Mouse (Mus musculus): ENCODE data around the gene Lyl1.

Lyl1 gene

DNA sequence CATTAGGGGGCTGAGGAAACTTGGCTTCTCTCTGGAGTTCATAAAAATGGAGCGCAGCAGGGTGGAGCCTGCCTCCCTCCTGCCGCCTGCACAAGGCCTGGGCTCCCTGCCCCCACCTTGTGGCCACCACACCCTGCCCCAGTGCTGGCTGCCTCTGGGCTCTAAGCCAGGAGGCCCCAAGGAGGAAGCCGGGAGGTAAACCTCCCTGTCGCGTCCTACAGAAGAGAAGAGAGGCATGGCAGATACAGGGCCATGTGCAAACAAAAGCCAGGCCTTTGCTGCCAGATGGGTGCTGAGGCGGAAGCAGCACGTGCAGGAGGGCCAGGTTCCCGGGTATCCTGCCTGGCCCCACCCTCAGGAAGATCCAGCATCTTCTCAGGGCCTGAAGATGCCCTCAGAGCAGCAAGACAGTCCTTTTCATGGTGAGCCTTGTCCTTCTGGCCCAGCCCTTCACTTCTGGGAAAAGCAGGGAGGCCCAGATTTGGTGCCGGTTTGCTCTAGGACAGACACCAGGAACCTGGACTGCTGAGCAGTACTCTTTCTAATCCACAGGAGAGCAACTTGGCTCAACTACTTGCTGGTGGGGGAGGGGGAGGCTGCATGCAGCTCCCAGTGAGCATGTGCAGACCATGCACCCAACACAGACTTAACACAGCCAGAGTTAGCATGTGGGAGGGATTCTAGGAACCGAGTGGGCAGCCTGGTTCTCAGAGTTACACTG lies 21.8 kb downstream of the Lyl1 start, which contains the start of gene G430095P16Rik:
Gene G430095P16Rik, plus strand, starts transcription at position 158 of the 721 bp plus-strand sequence.
- DNase-seq (ENCODE audit: low spot score in 2 of 2), result peak; percentile 83 to 87

DNA sequence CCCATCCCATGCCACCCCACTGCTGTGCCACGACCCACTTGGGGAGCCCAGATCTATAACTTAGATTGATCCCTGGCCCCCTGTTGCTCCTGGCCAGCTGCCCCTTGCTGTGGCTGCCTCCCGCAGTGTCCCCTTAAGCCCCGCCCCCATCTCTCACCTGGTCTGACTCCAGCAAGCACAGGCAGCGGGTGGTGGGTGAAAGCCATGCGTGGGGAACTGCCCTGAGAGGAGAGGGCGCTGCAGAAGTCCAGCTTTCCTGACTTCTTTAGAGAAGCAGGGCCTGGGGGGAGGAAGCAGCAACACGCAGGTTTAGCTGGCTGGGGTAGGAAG lies 22.3 kb downstream of the Lyl1 start:
- no peak for DNase-seq (ENCODE audit: low spot score in 2 of 2)

DNA sequence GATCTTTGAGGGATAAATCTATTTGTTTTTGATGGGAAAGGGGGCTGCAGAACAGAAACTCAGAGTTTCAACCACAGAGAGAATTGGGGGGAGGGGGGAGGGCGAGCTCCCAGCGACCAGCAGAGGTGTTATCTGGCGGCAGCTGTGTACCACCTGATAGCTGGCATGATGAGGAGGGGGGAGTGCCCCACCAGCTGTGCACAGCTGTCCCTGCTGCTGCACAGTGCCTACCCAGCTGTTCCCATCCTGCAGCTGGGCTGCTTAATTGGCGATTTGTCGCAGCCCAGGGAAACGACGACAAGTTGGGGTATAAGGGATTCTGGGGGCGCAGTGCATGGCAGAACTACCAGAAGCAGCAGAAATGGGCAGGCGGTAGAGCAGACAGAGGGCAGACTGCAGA lies 23.4 kb downstream of the Lyl1 start:
- no peak for DNase-seq (ENCODE audit: low spot score in 2 of 2)

DNA sequence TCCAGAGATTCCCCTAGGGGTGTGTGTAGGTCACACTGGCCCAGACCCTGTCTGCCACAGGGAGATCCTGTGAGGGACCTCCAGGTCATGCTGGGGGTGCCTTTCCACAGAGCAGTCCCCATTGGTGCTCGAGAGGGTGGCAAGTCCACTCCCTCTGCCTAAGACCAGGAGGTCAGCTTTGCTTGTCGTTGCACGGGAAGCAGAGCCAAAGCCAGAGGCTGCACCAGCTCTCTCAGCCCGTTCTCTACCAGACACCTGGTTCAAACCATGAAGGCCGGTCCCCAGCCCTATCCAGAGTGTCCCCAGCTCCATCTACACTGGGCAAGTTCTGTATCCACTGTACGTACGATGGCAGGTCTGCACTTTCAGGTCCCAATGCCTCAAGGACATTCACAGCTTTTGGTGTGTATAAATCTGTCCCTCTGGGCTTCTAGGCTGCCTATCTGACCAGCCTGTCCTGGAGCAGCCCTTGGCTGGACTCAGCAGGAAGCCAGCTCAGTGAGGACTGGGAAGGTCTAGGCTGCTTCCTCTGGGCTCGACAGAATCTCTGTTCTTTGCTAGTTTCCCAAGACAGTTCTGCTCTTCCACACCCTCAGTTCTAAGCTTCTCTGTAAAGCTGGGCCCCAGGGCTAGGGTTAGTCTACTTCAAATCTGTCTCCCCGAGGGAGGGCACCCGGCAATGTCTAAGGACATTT lies 24.1 kb downstream of the Lyl1 start:
- no peak for DNase-seq (ENCODE audit: low spot score in 2 of 2)

DNA sequence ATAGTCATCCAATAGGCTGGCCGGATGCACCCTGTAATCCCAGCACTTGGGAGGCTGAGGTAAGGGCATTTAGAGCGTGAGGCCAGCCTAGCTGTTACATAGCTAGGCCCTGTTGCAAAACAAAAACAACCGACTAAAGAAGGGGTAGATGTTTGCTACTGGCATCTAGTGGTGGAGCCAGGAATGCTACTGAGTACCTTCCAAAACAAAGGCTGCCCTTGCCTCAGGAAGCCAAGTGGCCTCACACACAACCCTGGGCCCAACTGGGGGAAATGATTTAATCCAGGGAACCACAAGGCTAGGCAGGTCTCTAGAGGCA lies 24.6 kb downstream of the Lyl1 start:
- no peak for DNase-seq (ENCODE audit: low spot score in 2 of 2)

DNA sequence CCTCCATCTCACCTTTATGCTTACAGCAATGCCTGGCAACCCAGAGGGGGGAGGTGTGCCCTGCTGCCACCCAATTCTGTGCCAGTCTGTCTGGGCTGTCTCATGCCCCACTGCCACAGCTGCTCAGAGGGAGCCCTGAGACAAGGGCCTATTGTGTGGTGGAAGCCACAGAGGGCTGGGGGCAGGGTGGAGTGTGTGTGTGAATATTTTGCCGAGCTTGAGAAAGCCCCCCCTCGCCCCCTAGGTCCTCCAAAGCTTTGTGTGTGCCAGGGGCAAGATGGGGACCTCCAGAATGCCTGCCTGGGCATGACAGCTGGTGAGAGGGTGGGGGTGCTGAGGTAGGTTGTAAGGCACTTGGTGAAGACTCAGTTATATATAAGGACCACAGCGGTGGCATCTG lies 27.2 kb downstream of the Lyl1 start:
- peak; percentile 75 to 80 for DNase-seq (ENCODE audit: low spot score in 2 of 2)

DNA sequence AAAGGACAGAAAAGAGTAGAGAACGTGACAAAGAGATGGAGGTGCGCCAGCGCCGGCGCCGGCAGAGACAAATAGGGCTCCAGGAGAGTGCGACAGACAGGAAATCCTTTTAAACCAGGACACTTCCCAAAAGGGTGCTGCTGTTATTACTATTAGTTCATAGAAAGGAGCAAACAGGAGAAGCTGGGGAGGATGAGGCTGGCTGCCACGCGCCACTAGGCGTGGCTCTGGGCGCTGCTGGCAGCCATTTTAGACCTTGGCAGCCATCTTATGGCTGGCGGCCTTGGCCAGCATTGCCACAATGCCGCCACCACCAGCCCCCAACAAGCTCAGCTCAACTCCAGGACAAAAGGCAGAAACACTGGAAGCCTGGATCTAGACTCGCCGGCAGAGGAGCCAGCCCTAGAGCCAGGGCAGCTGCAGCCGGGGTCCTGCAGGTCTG lies 28.7 kb downstream of the Lyl1 start:
- DNase-seq (ENCODE audit: low spot score in 2 of 2), result peak; percentile 68 to 78

DNA sequence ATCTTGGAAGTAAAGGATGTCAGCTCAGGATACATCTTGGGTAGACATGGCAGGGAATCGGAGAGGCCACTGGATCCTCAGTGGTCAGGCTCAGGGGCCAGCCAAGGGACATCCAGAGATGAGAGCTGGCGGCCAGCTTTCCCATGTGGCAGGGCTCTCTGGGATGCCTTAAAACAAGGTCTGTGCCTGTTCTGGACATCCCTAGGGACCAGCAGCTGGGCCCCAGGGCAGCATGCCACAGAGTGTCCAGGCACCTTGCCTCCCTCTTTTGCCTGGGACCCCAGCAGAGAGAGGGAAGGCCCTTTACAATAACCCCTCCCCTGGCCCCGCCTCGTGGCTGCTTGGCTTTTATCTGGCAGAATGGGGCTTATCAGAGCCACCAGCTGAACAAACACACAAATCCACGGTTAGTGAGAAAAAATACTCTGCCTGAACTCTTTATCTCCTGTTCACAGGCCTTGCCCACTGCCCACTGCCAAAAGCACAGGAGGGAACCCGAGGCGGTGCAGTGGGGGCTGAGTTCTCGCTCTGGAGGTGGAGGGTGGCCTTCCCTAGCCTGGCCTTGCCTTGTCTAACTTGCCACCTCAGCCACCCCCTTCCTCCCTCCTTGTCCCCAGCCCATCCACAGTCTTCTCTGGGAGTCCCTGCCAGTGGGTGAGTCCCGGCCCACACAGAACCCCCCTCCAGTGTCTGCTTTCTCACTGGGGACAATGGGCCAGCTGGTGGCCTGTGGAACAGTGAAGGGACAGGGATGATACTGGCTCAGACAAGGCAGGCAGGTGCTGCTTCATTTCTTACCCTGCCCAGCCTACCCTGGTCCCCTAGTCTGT lies 29.5 kb downstream of the Lyl1 start:
- no peak for DNase-seq (ENCODE audit: low spot score in 2 of 2)

DNA sequence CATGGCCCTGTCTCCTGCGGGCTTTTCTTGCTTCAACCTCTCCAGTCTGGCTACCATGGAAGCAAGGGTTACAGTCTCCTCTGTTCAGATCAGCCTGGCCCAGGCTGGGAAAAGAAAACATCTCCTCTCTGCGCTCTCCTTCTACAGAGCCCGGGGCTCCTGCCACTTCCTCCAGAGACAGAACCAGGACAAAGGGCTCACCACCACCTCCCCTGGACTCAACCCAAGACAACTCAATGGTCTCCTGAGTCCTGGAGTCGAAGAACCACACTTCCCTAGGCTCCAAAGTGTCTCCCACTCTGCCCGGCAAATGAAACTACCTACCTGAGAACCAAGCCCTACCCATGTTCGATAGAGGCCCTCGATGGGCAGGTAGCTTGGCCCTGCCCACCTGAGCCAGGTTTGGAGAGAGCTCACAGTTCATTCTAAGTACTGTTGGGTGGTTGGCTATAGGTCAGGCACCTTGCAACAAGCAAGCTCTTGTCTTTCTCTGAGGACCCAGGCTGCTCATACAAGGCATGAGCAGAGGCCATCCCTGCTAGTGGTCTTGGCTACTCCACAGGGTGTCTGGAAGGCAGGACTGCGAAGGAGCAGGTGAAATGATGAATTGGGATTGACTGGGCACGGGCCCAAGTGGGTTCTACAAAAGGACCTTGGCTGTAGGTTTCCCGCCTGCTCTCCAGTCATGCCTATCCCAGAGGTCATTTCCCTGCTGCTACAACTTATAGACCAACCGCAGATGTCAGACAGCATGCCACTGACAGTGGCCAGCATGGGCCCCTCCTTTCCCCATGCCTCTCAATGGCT lies 30.3 kb downstream of the Lyl1 start:
- DNase-seq (ENCODE audit: low spot score in 2 of 2), result no peak

DNA sequence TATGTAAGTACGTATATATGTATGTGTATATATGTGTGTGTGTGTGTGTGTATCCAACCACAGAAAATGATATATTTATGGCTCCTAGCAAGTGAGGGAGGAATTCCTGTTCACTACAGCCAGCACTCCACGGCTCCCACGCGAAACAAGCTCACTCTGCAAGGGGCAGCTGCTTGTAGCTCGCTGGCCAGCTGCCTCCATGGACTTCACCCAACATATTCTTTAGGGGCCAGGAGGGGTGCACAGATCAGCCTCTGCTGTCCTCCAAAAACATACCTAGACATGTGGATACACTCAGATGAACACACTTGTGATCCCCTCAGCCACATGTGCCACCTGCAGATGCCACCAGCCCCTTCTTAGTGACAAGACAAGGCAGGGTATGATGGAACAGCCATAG lies 31.3 kb downstream of the Lyl1 start:
- DNase-seq (ENCODE audit: low spot score in 2 of 2), result peak; percentile 72 to 77

DNA sequence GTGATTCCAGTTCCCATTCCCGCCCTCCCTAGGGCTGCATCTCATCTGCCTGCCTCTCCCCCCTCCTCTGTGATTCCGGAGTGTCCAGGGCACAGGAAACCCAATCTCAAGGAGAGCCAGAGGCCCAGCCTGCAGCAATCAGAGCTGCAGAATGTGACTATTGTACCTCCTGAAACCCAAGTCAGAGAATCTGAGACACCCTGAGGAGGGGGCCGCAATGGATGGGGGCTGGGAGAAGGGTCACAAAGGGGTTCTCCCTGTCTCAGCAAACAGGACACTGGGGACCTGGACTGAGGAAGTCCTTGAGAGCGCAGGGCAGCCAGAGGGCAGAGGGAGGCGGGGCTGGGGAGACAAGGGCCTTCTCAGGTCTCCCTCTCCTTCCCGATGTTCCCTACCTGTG lies 31.7 kb downstream of the Lyl1 start:
- no peak for DNase-seq (ENCODE audit: low spot score in 2 of 2)

DNA sequence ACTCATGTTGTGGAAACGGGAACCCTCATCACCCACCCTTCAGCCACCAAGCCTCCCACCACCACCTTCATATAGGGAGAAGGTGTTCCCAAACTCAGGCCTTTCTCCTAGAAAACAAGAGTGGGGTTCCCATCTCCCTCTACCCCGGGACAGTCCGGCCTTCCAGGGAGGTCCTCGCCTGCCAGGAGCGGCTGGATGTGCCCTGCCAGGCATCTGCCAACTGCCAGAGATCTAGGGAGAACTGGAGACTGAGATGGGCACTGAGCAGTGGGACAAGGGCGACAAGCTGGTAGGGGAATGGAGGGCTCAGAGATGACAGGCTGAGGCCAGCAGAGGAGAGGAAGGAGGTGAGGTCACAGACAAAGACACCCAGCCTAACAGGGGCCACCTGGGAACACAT lies 32.7 kb downstream of the Lyl1 start:
- DNase-seq (ENCODE audit: low spot score in 2 of 2), result no peak

DNA sequence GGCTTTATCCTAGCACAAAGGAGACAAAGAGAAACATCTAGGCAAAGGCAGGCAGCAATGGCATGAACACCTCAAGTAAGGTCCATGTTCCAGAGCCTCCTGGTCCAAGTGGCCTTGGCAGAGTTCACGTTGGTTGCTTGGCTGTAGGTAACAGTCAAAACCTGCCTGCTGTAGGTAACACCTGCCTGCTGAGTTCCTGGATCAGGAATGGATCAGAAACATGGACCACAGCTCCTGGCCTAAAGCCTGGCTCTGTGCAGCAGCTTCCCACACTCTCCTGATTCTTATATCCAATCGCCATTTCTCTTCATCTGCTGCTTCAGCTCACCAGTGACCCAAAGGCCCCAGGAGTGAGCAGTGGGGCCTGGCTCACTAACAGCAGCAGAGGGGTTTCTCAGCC lies 33.4 kb downstream of the Lyl1 start:
- no peak for DNase-seq (ENCODE audit: low spot score in 2 of 2)

DNA sequence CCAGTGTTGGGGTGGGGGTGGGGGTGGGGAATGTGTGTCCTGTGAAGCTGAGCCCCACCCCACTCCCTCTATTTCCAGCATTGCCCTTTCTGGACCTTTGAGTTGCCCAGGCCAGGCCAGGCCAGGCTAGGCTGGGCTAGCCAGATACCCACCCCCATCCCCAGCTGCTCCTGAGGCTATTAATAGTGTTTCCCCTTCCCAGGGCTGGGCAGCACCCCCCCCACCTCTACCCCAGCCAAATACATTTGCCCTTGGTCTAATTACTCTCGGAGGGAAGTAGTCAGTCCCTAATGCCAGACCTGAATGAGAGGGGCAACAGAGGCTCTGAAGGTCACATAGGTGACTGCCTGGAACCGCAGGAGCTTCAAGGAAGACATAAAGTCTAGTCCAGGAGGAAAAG lies 34.3 kb downstream of the Lyl1 start:
- no peak for DNase-seq (ENCODE audit: low spot score in 2 of 2)

DNA sequence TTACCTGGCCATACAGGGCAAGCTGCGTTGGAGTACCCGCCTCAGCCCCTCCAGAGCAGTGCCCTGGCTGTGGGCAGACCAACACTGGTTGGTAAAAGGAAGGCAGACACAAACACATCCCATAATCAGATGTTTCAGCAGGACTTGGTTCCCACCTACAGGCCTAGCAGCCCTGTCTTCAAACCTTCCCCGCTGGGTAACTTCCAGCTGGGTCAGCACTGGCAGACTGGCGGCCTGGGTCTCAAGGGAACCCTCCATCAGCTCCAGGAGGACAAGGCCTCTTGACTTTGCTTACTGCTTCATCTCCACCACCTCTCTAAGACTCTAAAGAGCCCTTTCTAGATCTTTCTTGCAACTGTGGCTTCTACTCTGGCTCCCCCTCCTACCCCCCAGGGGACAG lies 35.3 kb downstream of the Lyl1 start:
- no peak for DNase-seq (ENCODE audit: low spot score in 2 of 2)

DNA sequence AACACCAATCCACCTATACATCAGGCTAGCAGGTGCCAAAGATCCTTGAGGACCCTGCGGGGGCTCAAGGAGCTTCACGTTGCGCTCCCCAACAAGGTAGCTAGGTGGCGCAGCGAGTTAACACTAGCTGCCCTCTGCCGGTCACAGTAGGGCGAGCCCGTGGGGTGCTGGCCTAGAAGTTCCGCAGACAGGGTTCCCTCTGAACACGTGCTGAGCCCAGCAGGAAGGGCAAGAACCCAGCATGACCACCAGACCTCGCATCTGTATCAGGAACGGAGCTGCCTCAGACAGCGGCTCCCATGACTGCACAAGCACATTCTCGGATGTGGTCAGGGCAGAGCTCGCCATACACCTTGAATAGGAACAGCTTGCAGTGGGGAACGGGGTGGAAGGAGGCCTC lies 36.4 kb downstream of the Lyl1 start:
- DNase-seq (ENCODE audit: low spot score in 2 of 2), result peak; percentile 83 to 86

DNA sequence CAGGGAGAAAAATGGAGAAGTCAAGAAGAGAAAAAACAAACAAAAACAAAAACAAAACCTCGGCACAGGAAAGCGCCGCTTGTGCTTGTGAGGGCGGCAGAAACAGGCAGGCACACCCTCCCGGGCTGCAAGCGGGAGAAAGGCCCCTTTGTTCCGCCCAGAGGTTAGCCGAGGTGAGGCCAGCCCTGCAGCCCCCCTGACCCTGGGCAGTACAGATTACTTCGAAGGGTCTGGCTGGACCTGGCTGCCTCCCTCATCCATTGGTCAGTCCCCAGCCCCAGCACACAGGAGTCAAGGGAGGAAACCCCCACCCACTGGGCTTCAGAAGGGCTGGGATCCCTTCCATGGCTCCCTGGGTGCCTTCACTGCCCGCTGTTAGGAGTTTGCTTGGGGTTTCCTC lies 37.0 kb downstream of the Lyl1 start:
- no peak for DNase-seq (ENCODE audit: low spot score in 2 of 2)

DNA sequence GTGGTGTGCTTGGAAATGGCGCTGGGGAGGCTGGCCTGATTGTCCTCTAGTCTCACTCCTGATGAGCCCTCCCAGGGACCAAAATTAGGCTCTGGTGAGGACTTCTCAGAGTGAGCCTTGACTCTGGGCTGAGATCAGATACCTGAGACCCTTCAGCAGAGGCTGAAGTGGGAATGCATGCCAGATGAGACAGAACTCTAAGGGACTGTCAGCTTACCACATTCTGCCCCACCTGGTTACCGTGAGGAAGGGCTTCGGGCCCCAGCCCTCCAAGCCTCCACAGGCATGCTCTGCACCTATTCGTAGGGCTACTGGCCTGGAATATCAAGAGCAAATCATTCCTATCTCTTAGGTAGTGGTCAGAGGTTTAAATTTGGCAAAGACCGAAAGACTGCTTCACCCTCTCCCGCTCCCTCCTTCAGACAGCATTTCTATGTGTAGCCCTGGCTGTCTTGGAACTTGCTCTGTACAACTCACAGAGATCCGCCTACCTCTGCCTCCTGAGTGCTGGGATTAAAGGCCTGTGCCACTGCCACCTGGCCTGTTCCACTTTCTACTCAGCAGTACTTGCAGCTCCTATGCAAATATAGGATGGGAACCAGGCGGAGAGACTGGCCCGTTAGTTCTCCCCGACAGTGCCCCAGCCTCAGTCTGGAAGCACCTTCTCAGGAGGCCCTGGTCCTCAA lies 37.6 kb downstream of the Lyl1 start:
- DNase-seq (ENCODE audit: low spot score in 2 of 2), result no peak

DNA sequence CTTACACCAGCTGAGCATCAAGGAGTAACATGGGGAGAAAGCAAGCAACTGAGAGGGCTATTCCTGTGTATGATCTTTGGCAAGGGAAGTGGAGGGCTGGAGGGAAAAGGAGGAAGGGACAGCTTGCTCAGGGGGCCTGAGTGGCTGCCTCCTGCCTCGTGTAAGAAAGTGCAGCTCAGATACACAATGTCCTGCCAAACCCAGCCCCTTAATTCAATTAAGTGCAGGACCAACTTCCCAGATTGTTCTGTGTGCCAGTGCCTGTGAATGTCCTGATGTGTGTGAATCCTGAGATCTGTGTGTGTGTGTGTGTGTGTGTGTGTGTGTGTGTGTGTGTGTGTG lies 38.1 kb downstream of the Lyl1 start:
- DNase-seq (ENCODE audit: low spot score in 2 of 2), result no peak

DNA sequence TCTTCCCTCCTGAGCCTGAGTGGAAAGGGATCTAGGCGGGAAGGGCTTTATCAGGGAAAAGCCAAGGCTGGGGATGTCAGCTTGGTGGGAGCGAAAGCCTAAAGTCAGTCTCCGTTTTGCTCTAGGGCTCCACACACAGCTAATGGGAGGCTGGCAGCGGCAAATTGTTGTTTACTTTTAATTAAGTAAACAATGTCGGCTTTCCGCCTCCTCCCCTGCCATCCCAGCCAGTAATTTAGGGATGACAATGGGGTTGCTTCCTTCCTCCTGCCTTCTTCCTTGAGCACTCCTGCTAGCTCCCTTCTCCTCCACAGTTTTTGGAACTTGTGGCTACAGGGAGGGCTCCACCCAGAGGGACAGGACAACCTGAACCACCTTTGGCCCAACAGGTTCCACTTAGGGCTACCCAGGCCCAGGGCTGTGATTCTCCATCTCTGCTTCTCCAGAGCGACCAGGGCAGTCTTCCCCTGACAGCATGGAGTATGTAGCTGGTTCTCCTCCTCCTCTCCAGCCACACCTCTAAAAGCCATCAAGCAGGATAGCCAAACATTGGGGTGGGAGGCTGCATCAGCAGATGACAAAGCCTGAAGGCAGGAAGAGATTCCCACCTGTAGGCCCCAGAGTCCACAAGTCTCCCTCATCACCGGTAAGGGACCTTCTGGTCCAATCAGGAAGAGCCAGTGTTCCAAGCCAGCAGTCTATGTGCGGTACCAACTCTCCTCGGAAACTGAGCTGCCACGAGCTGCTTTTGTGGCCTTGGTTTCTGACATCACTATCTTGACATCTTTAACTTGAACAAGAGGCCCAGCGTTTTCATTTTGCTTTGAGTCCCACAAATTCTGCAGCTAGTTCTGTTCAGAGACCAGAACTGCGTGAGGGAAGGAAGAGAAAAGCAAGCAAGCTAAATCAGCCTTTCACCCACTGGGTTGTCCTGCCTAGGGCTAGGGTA lies 39.9 kb downstream of the Lyl1 start:
- no peak for DNase-seq (ENCODE audit: low spot score in 2 of 2)

Data from right cerebral cortex, postnatal 10 days (tissue).